Mouse (Mus musculus): ENCODE measurements around the gene Tmem259.

- no peak for TF ChIP-seq MAFK (IDR thresholded peaks at IDR 0.05; ENCODE audit: insufficient read depth, low read depth, low read length)
- peak; percentile 65 for TF ChIP-seq ZC3H11A (IDR thresholded peaks at IDR 0.05; ENCODE audit: borderline replicate concordance, low read depth, low read length)
- TF ChIP-seq CHD2 (IDR thresholded peaks at IDR 0.05; ENCODE audit: low read depth, low read length), result no peak
- no peak for TF ChIP-seq ZNF384 (IDR thresholded peaks at IDR 0.05; ENCODE audit: low read depth, low read length)
- no peak for TF ChIP-seq HCFC1 (IDR thresholded peaks at IDR 0.05; ENCODE audit: borderline replicate concordance, insufficient read depth, low read length)
Measured at GRCm38 (mm10) chr10:79958140-79958816, 25.9 kb downstream of the Tmem259 start.

Measured in ES-E14 (cell line).